Mouse (Mus musculus) MEL (cell line): ENCODE data around the gene Tnnt2. TPM values are rescaled to one million over a fixed set of nuclear protein-coding genes. Genes with fewer than 3 reads are reported as not detected.

Experiments used
- DNase-seq: peaks from one replicate; pipeline ENCODE4 v3.0.0; 2011; ENCODE audit warnings: low read depth, low spot score
- H3K27ac ChIP-seq: 2 replicates; pipeline ENCODE4 v1.5.1; 2012; ENCODE audit warnings: low read depth, mild to moderate bottlenecking, control low read depth, low read length, moderate library complexity; ENCODE audit not compliant: control insufficient read depth
- H3K27me3 ChIP-seq, 2 experiments: fragments of 150-350 bp in 1 of 2; sonication (generic) in 1 of 2; 2 replicates each; pipeline ENCODE4 v1.6.1; 2012; ENCODE audit warnings: low read length in 2 of 2, mild to moderate bottlenecking in 2 of 2, improper control_type of control experiment in 1 of 2, moderate library complexity in 1 of 2; ENCODE audit not compliant: insufficient read depth in 2 of 2, control insufficient read depth in 1 of 2
- H3K36me3 ChIP-seq, 2 experiments: 2 replicates each; pipeline ENCODE4 v1.6.1; 2012 to 2014; ENCODE audit warnings: low read length in 2 of 2, improper control_type of control experiment in 1 of 2, inconsistent platforms in 1 of 2, mild to moderate bottlenecking in 1 of 2; ENCODE audit not compliant: insufficient read depth in 2 of 2, control insufficient read depth in 1 of 2
- H3K4me1 ChIP-seq, 2 experiments: fragments of 150-350 bp in 1 of 2; sonication (generic) in 1 of 2; 2 replicates each; pipeline ENCODE4 v1.6.1; 2012; ENCODE audit warnings: low read length in 2 of 2, improper control_type of control experiment in 1 of 2, mild to moderate bottlenecking in 1 of 2; ENCODE audit not compliant: insufficient read depth in 2 of 2, control insufficient read depth in 1 of 2
- H3K4me3 ChIP-seq, 2 experiments: fragments of 150-350 bp in 1 of 2; sonication (generic) in 1 of 2; 2 replicates each; pipeline ENCODE4 v1.5.1; 2012; ENCODE audit warnings: low read depth in 2 of 2, low read length in 2 of 2, mild to moderate bottlenecking in 2 of 2, moderate library complexity in 2 of 2, control low read depth in 1 of 2, improper control_type of control experiment in 1 of 2; ENCODE audit not compliant: control insufficient read depth in 1 of 2, insufficient read depth in 1 of 2
- H3K79me2 ChIP-seq: 2 replicates; pipeline ENCODE4 v1.6.1; 2012; ENCODE audit warnings: mild to moderate bottlenecking, low read length, moderate library complexity; ENCODE audit not compliant: control insufficient read depth, poor library complexity, insufficient read depth
- H3K9ac ChIP-seq: 2 replicates; pipeline ENCODE4 v1.6.1; 2012; ENCODE audit warnings: low read depth, mild to moderate bottlenecking, control low read depth, low read length, moderate library complexity; ENCODE audit not compliant: control insufficient read depth, poor library complexity, severe bottlenecking
- H3K9me3 ChIP-seq: fragments of 150-350 bp; sonication (generic); replicated peaks from 2 replicates; pipeline ENCODE4 v1.6.1; 2012; ENCODE audit warnings: mild to moderate bottlenecking, low read length, improper control_type of control experiment, moderate library complexity; ENCODE audit not compliant: insufficient read depth
- BHLHE40 ChIP-seq: IDR thresholded peaks from 2 replicates; pipeline ENCODE4 v1.6.1; 2012; ENCODE audit warnings: low read depth, mild to moderate bottlenecking, inconsistent platforms, low read length, improper control_type of control experiment, borderline replicate concordance
- CHD1 ChIP-seq: IDR thresholded peaks from 2 replicates; pipeline ENCODE4 v1.6.1; 2012; ENCODE audit warnings: low read depth, mild to moderate bottlenecking, inconsistent platforms, low read length, improper control_type of control experiment
- CTCF ChIP-seq, 3 experiments: IDR thresholded peaks in 2 of 3; conservative IDR thresholded peaks in 1 of 3; 2 replicates each; pipeline ENCODE4 v1.5.1; 2011 to 2012; ENCODE audit warnings: low read length in 3 of 3, low read depth in 2 of 3, mild to moderate bottlenecking in 2 of 3, improper control_type of control experiment in 1 of 3, inconsistent platforms in 1 of 3, mixed read lengths in 1 of 3, moderate library complexity in 1 of 3; ENCODE audit not compliant: control insufficient read depth in 1 of 3, insufficient read depth in 1 of 3, poor library complexity in 1 of 3, severe bottlenecking in 1 of 3
- E2F4 ChIP-seq: IDR thresholded peaks from 2 replicates; pipeline ENCODE4 v1.6.1; 2011; ENCODE audit warnings: low read depth, low read length, improper control_type of control experiment, borderline replicate concordance
- ELF1 ChIP-seq: IDR thresholded peaks from 2 replicates; pipeline ENCODE4 v1.6.1; 2014; ENCODE audit warnings: low read depth, mild to moderate bottlenecking, inconsistent platforms, low read length, improper control_type of control experiment, moderate library complexity
- ETS1 ChIP-seq: IDR thresholded peaks from 2 replicates; pipeline ENCODE4 v1.6.1; 2012; ENCODE audit warnings: low read depth, mild to moderate bottlenecking, inconsistent platforms, low read length, improper control_type of control experiment, moderate library complexity
- GABPA ChIP-seq: IDR thresholded peaks from 2 replicates; pipeline ENCODE4 v1.6.1; 2012; ENCODE audit warnings: low read depth, mild to moderate bottlenecking, inconsistent platforms, low read length, improper control_type of control experiment, moderate library complexity
- GATA1 ChIP-seq: IDR thresholded peaks from 2 replicates; pipeline ENCODE4 v1.6.1; 2011; ENCODE audit warnings: low read depth, low read length, improper control_type of control experiment
- HCFC1 ChIP-seq: IDR thresholded peaks from 2 replicates; pipeline ENCODE4 v1.6.1; 2012; ENCODE audit warnings: low read depth, mild to moderate bottlenecking, inconsistent platforms, low read length, improper control_type of control experiment, moderate library complexity
- MAFK ChIP-seq: IDR thresholded peaks from 2 replicates; pipeline ENCODE4 v1.6.1; 2011; ENCODE audit warnings: low read depth, mild to moderate bottlenecking, low read length, improper control_type of control experiment, borderline replicate concordance
- MAX ChIP-seq: IDR thresholded peaks from 2 replicates; pipeline ENCODE4 v1.6.1; 2011; ENCODE audit warnings: low read length, improper control_type of control experiment
- MEF2A ChIP-seq: IDR thresholded peaks from 2 replicates; pipeline ENCODE4 v1.6.1; 2014; ENCODE audit warnings: low read depth, mild to moderate bottlenecking, inconsistent platforms, low read length, improper control_type of control experiment; ENCODE audit not compliant: poor library complexity, insufficient replicate concordance, severe bottlenecking; ENCODE audit errors: extremely low read depth
- POLR2AphosphoS5 ChIP-seq: IDR thresholded peaks from 2 replicates; pipeline ENCODE4 v1.6.1; 2012; ENCODE audit warnings: low read depth, borderline replicate concordance, mild to moderate bottlenecking, inconsistent platforms, low read length, moderate library complexity, mixed read lengths
- RAD21 ChIP-seq: IDR thresholded peaks from 2 replicates; pipeline ENCODE4 v1.6.1; 2011; ENCODE audit warnings: mild to moderate bottlenecking, low read depth, low read length, improper control_type of control experiment
- RCOR1 ChIP-seq: IDR thresholded peaks from 2 replicates; pipeline ENCODE4 v1.6.1; 2012; ENCODE audit warnings: low read depth, mild to moderate bottlenecking, inconsistent platforms, low read length, improper control_type of control experiment
- SIN3A ChIP-seq: IDR thresholded peaks from 2 replicates; pipeline ENCODE4 v1.6.1; 2012; ENCODE audit warnings: low read length, improper control_type of control experiment, inconsistent platforms
- TAL1 ChIP-seq: IDR thresholded peaks from 2 replicates; pipeline ENCODE4 v1.6.1; 2012; ENCODE audit warnings: mild to moderate bottlenecking, inconsistent platforms, low read length, moderate library complexity, mixed read lengths
- UBTF ChIP-seq: IDR thresholded peaks from 2 replicates; pipeline ENCODE4 v1.6.1; 2012; ENCODE audit warnings: low read depth, mild to moderate bottlenecking, inconsistent platforms, low read length, improper control_type of control experiment, moderate library complexity, borderline replicate concordance; ENCODE audit not compliant: insufficient read depth
- USF1 ChIP-seq: IDR thresholded peaks from 2 replicates; pipeline ENCODE4 v1.6.1; 2014; ENCODE audit warnings: low read depth, mild to moderate bottlenecking, inconsistent platforms, low read length, improper control_type of control experiment, moderate library complexity
- USF2 ChIP-seq, 2 experiments: IDR thresholded peaks; 2 replicates each; pipeline ENCODE4 v1.6.1; 2011 to 2012; ENCODE audit warnings: improper control_type of control experiment in 2 of 2, low read length in 2 of 2, borderline replicate concordance in 1 of 2, inconsistent platforms in 1 of 2, low read depth in 1 of 2, mild to moderate bottlenecking in 1 of 2; ENCODE audit not compliant: insufficient read depth in 1 of 2
- ZNF384 ChIP-seq: IDR thresholded peaks from 2 replicates; pipeline ENCODE4 v1.6.1; 2012; ENCODE audit warnings: low read depth, mild to moderate bottlenecking, inconsistent platforms, low read length, improper control_type of control experiment
- polyA plus RNA-seq, 2 experiments: library from polyadenylated mRNA; stranded (reverse) in 1 of 2; unstranded in 1 of 2; fragments of >175 nt in 1 of 2; fragments of >200 nt in 1 of 2; gene quantifications; 2 replicates each; pipeline versions ENCODE4 v1.2.1 to v1.2.4; 2012; ENCODE audit warnings: low replicate concordance in 2 of 2, low read depth in 1 of 2; ENCODE audit not compliant: insufficient read length in 2 of 2, insufficient read depth in 1 of 2, missing spikeins in 1 of 2
- total RNA-seq: library from RNA; depleted of rRNA; stranded (reverse); fragments of 300-350 nt; gene quantifications from 2 replicates; pipeline ENCODE4 v1.2.3, GENCODE M21; 2012

Gene Tnnt2
- total and polyA plus RNA-seq, 3 experiments: not detected

- DNase-seq: no peak
- Histone ChIP-seq H3K27ac (no peak overlapping the region), H3K4me3 (no peak overlapping the region), H3K9ac (no peak overlapping the region), H3K79me2 (no peaks in the 10 kb centered on the region), H3K4me1 (no peaks in the 10 kb centered on the region), H3K27me3 (peaks cover 0 to 9% of the 10 kb centered on the region in 2 experiments; a peak in 2 of 4 replicates), H3K9me3 (no peaks in the 10 kb centered on the region), H3K36me3 (no peaks in the 10 kb centered on the region)
- TF ChIP-seq POLR2AphosphoS5 (no peak), USF1 (no peak), GATA1 (no peak), E2F4 (no peak), MAFK (no peak), ZNF384 (no peak), RAD21 (no peak), BHLHE40 (no peak), HCFC1 (no peak), MEF2A (no peak), MAX (no peak), SIN3A (no peak), GABPA (no peak), TAL1 (no peak)
Observed at GRCm38 (mm10) chr1:135862561-135862960, 26.4 kb downstream of the Tnnt2 start.

DNA sequence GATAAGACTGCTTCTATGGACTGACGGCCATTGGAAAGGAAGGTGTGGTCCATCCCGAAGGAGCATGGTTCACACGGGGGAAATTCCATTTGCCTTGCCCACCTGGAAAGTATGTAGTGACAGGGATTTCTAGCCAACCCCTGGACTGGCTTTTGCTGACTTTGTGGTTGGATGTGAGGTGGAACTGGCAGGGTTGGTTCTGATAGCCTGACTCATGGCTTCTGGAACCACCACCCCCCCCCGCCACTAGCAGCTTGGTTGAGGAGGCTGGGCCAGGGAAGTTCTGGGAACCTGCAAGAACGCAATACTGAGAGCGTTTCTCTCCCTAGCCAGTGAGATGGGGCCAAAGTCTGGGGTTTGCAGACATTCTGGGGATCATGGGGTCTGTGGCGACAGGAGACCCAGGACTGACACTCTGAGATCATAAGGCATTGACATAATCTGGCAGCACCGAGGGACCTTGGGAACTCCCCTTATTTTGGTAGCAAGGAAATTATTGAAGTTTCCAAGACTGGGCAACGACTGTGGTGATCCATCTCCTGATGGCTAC lies 27.7 kb downstream of the Tnnt2 start:
- no peak overlapping the region for H3K27ac ChIP-seq
- no peak for TF ChIP-seq USF2 (IDR thresholded peaks at IDR 0.05; ENCODE audit: borderline replicate concordance in 1 of 2, insufficient read depth in 1 of 2, low read depth in 1 of 2, low read length in 2 of 2)
- no peak for TF ChIP-seq RCOR1
- no peak for TF ChIP-seq SIN3A
- TF ChIP-seq ELF1: no peak
- no peak for TF ChIP-seq USF1
- TF ChIP-seq CHD1: no peak
- no peak for TF ChIP-seq ETS1
- TF ChIP-seq CTCF (IDR thresholded peaks at IDR 0.05 in 2 of 3, conservative IDR thresholded peaks at IDR 0.05 in 1 of 3; ENCODE audit: control insufficient read depth in 1 of 3, insufficient read depth in 1 of 3, low read depth in 2 of 3, low read length in 3 of 3, poor library complexity in 1 of 3, severe bottlenecking in 1 of 3): no peak
- TF ChIP-seq UBTF: no peak
- TF ChIP-seq, all 39 proteins: peak for 0
- Histone ChIP-seq H3K27me3 (peaks cover 0 to 9% of the 10 kb centered on the region in 2 experiments; a peak in 2 of 4 replicates), H3K4me1 (no peaks in the 10 kb centered on the region), H3K36me3 (no peaks in the 10 kb centered on the region), H3K9me3 (no peaks in the 10 kb centered on the region), H3K4me3 (no peak overlapping the region), H3K9ac (no peak overlapping the region), H3K79me2 (no peaks in the 10 kb centered on the region)
- no peak for DNase-seq
